Mouse (Mus musculus): ENCODE data around the gene Negr1. TPM values are rescaled to one million over a fixed set of nuclear protein-coding genes. Genes with fewer than 3 reads are reported as not detected.

Negr1 gene
- polyA plus RNA-seq, 1 experiment from 2014 or later: 6.0 TPM

- DNase-seq (ENCODE audit: low spot score) (no peak), ATAC-seq (replicated peaks; ENCODE audit: low FRiP score, low TSS enrichment, low read depth) (no peak)
- no peaks in the 10 kb centered on the region for H3K36me3 ChIP-seq (ENCODE audit: control insufficient read depth, insufficient read depth, low read length)
- no peaks in the 10 kb centered on the region for H3K9me3 ChIP-seq (ENCODE audit: control insufficient read depth, low read length)
- H3K27me3 ChIP-seq (replicated peaks; ENCODE audit: control insufficient read depth, insufficient read depth, low read length): no peaks in the 10 kb centered on the region
- no peak overlapping the region for H3K4me2 ChIP-seq (ENCODE audit: low read length)
- H3K4me1 ChIP-seq (replicated peaks; ENCODE audit: control insufficient read depth, insufficient read depth, low read length): no peaks in the 10 kb centered on the region
- H3K27ac ChIP-seq (ENCODE audit: low read depth): no peak overlapping the region
- H3K4me3 ChIP-seq (ENCODE audit: low read depth, low read length): no peak overlapping the region
- 66% methylated on average over 2 of the region's 2 CpGs for WGBS
- H3K9ac ChIP-seq (ENCODE audit: low read length): no peak overlapping the region
Measured at GRCm38 (mm10) chr3:156848385-156848784, 286.8 kb downstream of the Negr1 start.

GRCm38 (mm10) chr3:156851921-156852320, 290.3 kb downstream of the Negr1 start:
- no peak overlapping the region for H3K4me3 ChIP-seq (ENCODE audit: low read depth, low read length)
- H3K9me3 ChIP-seq (ENCODE audit: control insufficient read depth, low read length): no peaks in the 10 kb centered on the region
- H3K9ac ChIP-seq (ENCODE audit: low read length): no peak overlapping the region
- DNase-seq (ENCODE audit: low spot score) (no peak), ATAC-seq (replicated peaks; ENCODE audit: low FRiP score, low TSS enrichment, low read depth) (no peak)
- no peaks in the 10 kb centered on the region for H3K4me1 ChIP-seq (replicated peaks; ENCODE audit: control insufficient read depth, insufficient read depth, low read length)
- no peaks in the 10 kb centered on the region for H3K36me3 ChIP-seq (ENCODE audit: control insufficient read depth, insufficient read depth, low read length)
- H3K27ac ChIP-seq (ENCODE audit: low read depth): no peak overlapping the region
- no peak overlapping the region for H3K4me2 ChIP-seq (ENCODE audit: low read length)
- WGBS: 67% methylated on average over 3 of the region's 3 CpGs
- no peaks in the 10 kb centered on the region for H3K27me3 ChIP-seq (replicated peaks; ENCODE audit: control insufficient read depth, insufficient read depth, low read length)

GRCm38 (mm10) chr3:156870239-156870921, 308.8 kb downstream of the Negr1 start:
- no peak overlapping the region for H3K4me3 ChIP-seq (ENCODE audit: low read depth, low read length)
- no peak overlapping the region for H3K4me2 ChIP-seq (ENCODE audit: low read length)
- 55% methylated on average over 3 of the region's 3 CpGs for WGBS
- no peak for DNase-seq (ENCODE audit: low spot score)
- H3K9me3 ChIP-seq (ENCODE audit: control insufficient read depth, low read length): no peaks in the 10 kb centered on the region
- no peak overlapping the region for H3K9ac ChIP-seq (ENCODE audit: low read length)
- no peaks in the 10 kb centered on the region for H3K36me3 ChIP-seq (ENCODE audit: control insufficient read depth, insufficient read depth, low read length)
- H3K27ac ChIP-seq (ENCODE audit: low read depth): no peak overlapping the region
- no peak for ATAC-seq (replicated peaks; ENCODE audit: low FRiP score, low TSS enrichment, low read depth)
- H3K27me3 ChIP-seq (replicated peaks; ENCODE audit: control insufficient read depth, insufficient read depth, low read length): no peaks in the 10 kb centered on the region
- H3K4me1 ChIP-seq (replicated peaks; ENCODE audit: control insufficient read depth, insufficient read depth, low read length): no peaks in the 10 kb centered on the region

- Histone ChIP-seq H3K36me3 (ENCODE audit: control insufficient read depth, insufficient read depth, low read length) (no peaks in the 10 kb centered on the region), H3K9me3 (ENCODE audit: control insufficient read depth, low read length) (no peaks in the 10 kb centered on the region), H3K27ac (ENCODE audit: low read depth) (no peak overlapping the region), H3K4me3 (ENCODE audit: low read depth, low read length) (no peak overlapping the region), H3K9ac (ENCODE audit: low read length) (no peak overlapping the region), H3K27me3 (replicated peaks; ENCODE audit: control insufficient read depth, insufficient read depth, low read length) (no peaks in the 10 kb centered on the region), H3K4me1 (replicated peaks; ENCODE audit: control insufficient read depth, insufficient read depth, low read length) (no peaks in the 10 kb centered on the region), H3K4me2 (ENCODE audit: low read length) (no peak overlapping the region)
- 67% methylated on average over 2 of the region's 2 CpGs for WGBS
- DNase-seq (ENCODE audit: low spot score) (no peak), ATAC-seq (replicated peaks; ENCODE audit: low FRiP score, low TSS enrichment, low read depth) (no peak)
Measured at GRCm38 (mm10) chr3:156870922-156871257, 309.3 kb downstream of the Negr1 start.

GRCm38 (mm10) chr3:156871641-156872196, 310.1 kb downstream of the Negr1 start:
- DNase-seq (ENCODE audit: low spot score): no peak
- WGBS: 82% methylated on average over 6 of the region's 6 CpGs
- no peak overlapping the region for H3K4me2 ChIP-seq (ENCODE audit: low read length)
- H3K9ac ChIP-seq (ENCODE audit: low read length): no peak overlapping the region
- no peak overlapping the region for H3K4me3 ChIP-seq (ENCODE audit: low read depth, low read length)
- no peaks in the 10 kb centered on the region for H3K27me3 ChIP-seq (replicated peaks; ENCODE audit: control insufficient read depth, insufficient read depth, low read length)
- H3K27ac ChIP-seq (ENCODE audit: low read depth): no peak overlapping the region
- no peak for ATAC-seq (replicated peaks; ENCODE audit: low FRiP score, low TSS enrichment, low read depth)
- H3K36me3 ChIP-seq (ENCODE audit: control insufficient read depth, insufficient read depth, low read length): no peaks in the 10 kb centered on the region
- no peaks in the 10 kb centered on the region for H3K4me1 ChIP-seq (replicated peaks; ENCODE audit: control insufficient read depth, insufficient read depth, low read length)
- no peaks in the 10 kb centered on the region for H3K9me3 ChIP-seq (ENCODE audit: control insufficient read depth, low read length)

GRCm38 (mm10) chr3:156876551-156876950, 315.0 kb downstream of the Negr1 start:
- Histone ChIP-seq H3K4me3 (ENCODE audit: low read depth, low read length) (no peak overlapping the region), H3K9me3 (ENCODE audit: control insufficient read depth, low read length) (no peaks in the 10 kb centered on the region), H3K27ac (ENCODE audit: low read depth) (no peak overlapping the region), H3K9ac (ENCODE audit: low read length) (no peak overlapping the region), H3K36me3 (ENCODE audit: control insufficient read depth, insufficient read depth, low read length) (no peaks in the 10 kb centered on the region), H3K4me1 (replicated peaks; ENCODE audit: control insufficient read depth, insufficient read depth, low read length) (no peaks in the 10 kb centered on the region), H3K27me3 (replicated peaks; ENCODE audit: control insufficient read depth, insufficient read depth, low read length) (no peaks in the 10 kb centered on the region), H3K4me2 (ENCODE audit: low read length) (no peak overlapping the region)
- ATAC-seq (replicated peaks; ENCODE audit: low FRiP score, low TSS enrichment, low read depth) (no peak), DNase-seq (ENCODE audit: low spot score) (no peak)
- WGBS: 38% methylated on average over 1 of the region's 1 CpGs

GRCm38 (mm10) chr3:156882129-156882528, 320.5 kb downstream of the Negr1 start:
- no peak for ATAC-seq (replicated peaks; ENCODE audit: low FRiP score, low TSS enrichment, low read depth)
- WGBS: 57% methylated on average over 3 of the region's 3 CpGs
- DNase-seq (ENCODE audit: low spot score): no peak

GRCm38 (mm10) chr3:156883873-156884272, 322.3 kb downstream of the Negr1 start:
- Histone ChIP-seq H3K4me1 (replicated peaks; ENCODE audit: control insufficient read depth, insufficient read depth, low read length) (no peaks in the 10 kb centered on the region), H3K4me3 (ENCODE audit: low read depth, low read length) (no peak overlapping the region), H3K9ac (ENCODE audit: low read length) (no peak overlapping the region), H3K9me3 (ENCODE audit: control insufficient read depth, low read length) (no peaks in the 10 kb centered on the region), H3K36me3 (ENCODE audit: control insufficient read depth, insufficient read depth, low read length) (no peaks in the 10 kb centered on the region), H3K4me2 (ENCODE audit: low read length) (no peak overlapping the region), H3K27ac (ENCODE audit: low read depth) (no peak overlapping the region), H3K27me3 (replicated peaks; ENCODE audit: control insufficient read depth, insufficient read depth, low read length) (no peaks in the 10 kb centered on the region)
- ATAC-seq (replicated peaks; ENCODE audit: low FRiP score, low TSS enrichment, low read depth) (no peak), DNase-seq (ENCODE audit: low spot score) (no peak)
- 76% methylated on average over 1 of the region's 1 CpGs for WGBS

More at GRCm38 (mm10) chr3:156882129-156882528, 320.5 kb downstream of the Negr1 start:
- Histone ChIP-seq H3K4me2 (ENCODE audit: low read length) (no peak overlapping the region), H3K4me3 (ENCODE audit: low read depth, low read length) (no peak overlapping the region), H3K36me3 (ENCODE audit: control insufficient read depth, insufficient read depth, low read length) (no peaks in the 10 kb centered on the region), H3K27ac (ENCODE audit: low read depth) (no peak overlapping the region), H3K27me3 (replicated peaks; ENCODE audit: control insufficient read depth, insufficient read depth, low read length) (no peaks in the 10 kb centered on the region), H3K4me1 (replicated peaks; ENCODE audit: control insufficient read depth, insufficient read depth, low read length) (no peaks in the 10 kb centered on the region), H3K9me3 (ENCODE audit: control insufficient read depth, low read length) (no peaks in the 10 kb centered on the region), H3K9ac (ENCODE audit: low read length) (no peak overlapping the region)

GRCm38 (mm10) chr3:156885689-156886088, 324.1 kb downstream of the Negr1 start:
- Histone ChIP-seq H3K27ac (ENCODE audit: low read depth) (no peak overlapping the region), H3K9me3 (ENCODE audit: control insufficient read depth, low read length) (no peaks in the 10 kb centered on the region), H3K4me1 (replicated peaks; ENCODE audit: control insufficient read depth, insufficient read depth, low read length) (no peaks in the 10 kb centered on the region), H3K9ac (ENCODE audit: low read length) (no peak overlapping the region), H3K36me3 (ENCODE audit: control insufficient read depth, insufficient read depth, low read length) (no peaks in the 10 kb centered on the region), H3K27me3 (replicated peaks; ENCODE audit: control insufficient read depth, insufficient read depth, low read length) (no peaks in the 10 kb centered on the region), H3K4me2 (ENCODE audit: low read length) (no peak overlapping the region), H3K4me3 (ENCODE audit: low read depth, low read length) (no peak overlapping the region)
- no peak for DNase-seq (ENCODE audit: low spot score)
- no peak for ATAC-seq (replicated peaks; ENCODE audit: low FRiP score, low TSS enrichment, low read depth)
- 100% methylated on average over 1 of the region's 1 CpGs for WGBS

Data from intestine, embryonic 14.5 days (tissue).